Mouse (Mus musculus) naive thymus-derived CD4-positive, alpha-beta T cell, adult 5 months (primary cell): ENCODE measurements around the gene Slc22a16. TPM values are rescaled to one million over a fixed set of nuclear protein-coding genes. Genes with fewer than 3 reads are reported as not detected.

Experiments
- polyA plus RNA-seq: library from polyadenylated mRNA; unstranded; fragments of 100-300 nt; shearing (Covaris generic); gene quantifications from one replicate; pipeline ENCODE4 v1.2.1, GENCODE M21; 2017

Gene Slc22a16
- not detected for polyA plus RNA-seq

GRCm38 (mm10) chr10:40570036-40570435 lies at the start of gene Slc22a16:
TSS of gene Slc22a16 (plus strand) at chr10:40570336.

GRCm38 (mm10) chr10:40629656-40630311 lies 59.6 kb downstream of the Slc22a16 start, which contains the start of gene Ddo:
TSS of gene Ddo (plus strand) at chr10:40630011.

Other genes starting within 250 kb of the Slc22a16 start
- gene Cdk19, start 230.8 kb upstream of the Slc22a16 start, polyA plus RNA-seq, result 45.1 TPM
- not detected for gene Ddo, start 59.7 kb downstream of the Slc22a16 start, polyA plus RNA-seq
- not detected for gene Mettl24, start 112.9 kb downstream of the Slc22a16 start, polyA plus RNA-seq